Mouse (Mus musculus): ENCODE data around the gene Phkg2.

- no peak for TF ChIP-seq CTCF (IDR thresholded peaks at IDR 0.05; ENCODE audit: borderline replicate concordance, control insufficient read depth, extremely low read depth, insufficient read depth, low read length, poor library complexity)
- TF ChIP-seq POLR2A (IDR thresholded peaks at IDR 0.05; ENCODE audit: control insufficient read depth, extremely low read depth, insufficient read depth, low read length, poor library complexity): no peak
Observed at GRCm38 (mm10) chr7:127574115-127574514, 975 bp downstream of the Phkg2 start.
